Mouse (Mus musculus) layer of hippocampus, adult 2 months (tissue): ENCODE measurements around the gene Ndufb7. TPM values are rescaled to one million over a fixed set of nuclear protein-coding genes. Genes with fewer than 3 reads are reported as not detected.

Experiments used
- DNase-seq, 2 experiments: peaks; one replicate each; pipeline ENCODE4 v3.0.0; 2022; ENCODE audit warnings: low spot score in 2 of 2
- H3K27ac ChIP-seq: fragments of 200-600 bp; 2 replicates; pipeline ENCODE4 v1.8.1; 2022
- H3K4me3 ChIP-seq: fragments of 200-600 bp; 2 replicates; pipeline ENCODE4 v1.8.1; 2022; ENCODE audit warnings: mild to moderate bottlenecking
- CTCF ChIP-seq: fragments of 200-600 bp; conservative IDR thresholded peaks from 2 replicates; pipeline ENCODE4 v1.8.1; 2022; ENCODE audit warnings: antibody characterized with exemption, mild to moderate bottlenecking, moderate library complexity
- total RNA-seq, 2 experiments: library from RNA; stranded (reverse); gene quantifications; 2 replicates each; pipeline ENCODE4 v1.2.3; 2021

Gene Ndufb7
- total RNA-seq, 2 experiments from 2014 or later, result 154 to 156 TPM

- no peak for DNase-seq
- H3K4me3 ChIP-seq, result no peak overlapping the region
- TF ChIP-seq CTCF, result no peak
- no peak overlapping the region for H3K27ac ChIP-seq
Measured at GRCm38 (mm10) chr8:83617111-83617510, 50.6 kb downstream of the Ndufb7 start.

GRCm38 (mm10) chr8:83618566-83618965, 52.1 kb downstream of the Ndufb7 start:
- no peak for DNase-seq
- Histone ChIP-seq H3K27ac (no peak overlapping the region), H3K4me3 (no peak overlapping the region)
- no peak for TF ChIP-seq CTCF

- no peak overlapping the region for H3K27ac ChIP-seq
- DNase-seq, result no peak
- no peak for TF ChIP-seq CTCF
- no peak overlapping the region for H3K4me3 ChIP-seq
Measured at GRCm38 (mm10) chr8:83619568-83620285, 53.3 kb downstream of the Ndufb7 start.

Other genes starting within 250 kb of the Ndufb7 start
- 10 to 100 TPM; 14.7 to 16.6 TPM for gene Elmod2, start 234.2 kb upstream of the Ndufb7 start, total RNA-seq
- not detected for gene Mgat4d, start 218.2 kb upstream of the Ndufb7 start, total RNA-seq
- 1 to 10 TPM; 7.8 to 8.3 TPM for gene Clgn, start 176.8 kb upstream of the Ndufb7 start, total RNA-seq
- 100 to 1,000 TPM; 211 to 218 TPM for gene Scoc, start 108.3 kb upstream of the Ndufb7 start, total RNA-seq
- gene Olfr370, start 30.9 kb upstream of the Ndufb7 start, total RNA-seq, result not detected
- 100 to 1,000 TPM; 503 to 542 TPM for gene Tecr, start 41.3 kb downstream of the Ndufb7 start, total RNA-seq
- 10 to 100 TPM; 36.5 to 37.6 TPM for gene Dnajb1, start 41.5 kb downstream of the Ndufb7 start, total RNA-seq
- 10 to 100 TPM; 52.8 to 55.4 TPM for gene Gipc1, start 86.0 kb downstream of the Ndufb7 start, total RNA-seq
- gene Ptger1, start 100.0 kb downstream of the Ndufb7 start, total RNA-seq, result under 1 TPM; 0.42 to 0.84 TPM
- gene Pkn1, start 132.5 kb downstream of the Ndufb7 start, total RNA-seq, result 10 to 100 TPM; 47.9 to 56.8 TPM
- 10 to 100 TPM; 17.9 to 20.4 TPM for gene Ddx39, start 148.5 kb downstream of the Ndufb7 start, total RNA-seq
- gene Adgre5, start 174.7 kb downstream of the Ndufb7 start, total RNA-seq, result 10 to 100 TPM in 1 of 2 experiments, 1 to 10 TPM in 1; 8.1 to 12.4 TPM